Mouse (Mus musculus): ENCODE measurements around the gene Sh2b1. TPM values are rescaled to one million over a fixed set of nuclear protein-coding genes. Genes with fewer than 3 reads are reported as not detected.

Sh2b1 gene
- polyA plus RNA-seq, 1 experiment, result 54.4 TPM

DNA sequence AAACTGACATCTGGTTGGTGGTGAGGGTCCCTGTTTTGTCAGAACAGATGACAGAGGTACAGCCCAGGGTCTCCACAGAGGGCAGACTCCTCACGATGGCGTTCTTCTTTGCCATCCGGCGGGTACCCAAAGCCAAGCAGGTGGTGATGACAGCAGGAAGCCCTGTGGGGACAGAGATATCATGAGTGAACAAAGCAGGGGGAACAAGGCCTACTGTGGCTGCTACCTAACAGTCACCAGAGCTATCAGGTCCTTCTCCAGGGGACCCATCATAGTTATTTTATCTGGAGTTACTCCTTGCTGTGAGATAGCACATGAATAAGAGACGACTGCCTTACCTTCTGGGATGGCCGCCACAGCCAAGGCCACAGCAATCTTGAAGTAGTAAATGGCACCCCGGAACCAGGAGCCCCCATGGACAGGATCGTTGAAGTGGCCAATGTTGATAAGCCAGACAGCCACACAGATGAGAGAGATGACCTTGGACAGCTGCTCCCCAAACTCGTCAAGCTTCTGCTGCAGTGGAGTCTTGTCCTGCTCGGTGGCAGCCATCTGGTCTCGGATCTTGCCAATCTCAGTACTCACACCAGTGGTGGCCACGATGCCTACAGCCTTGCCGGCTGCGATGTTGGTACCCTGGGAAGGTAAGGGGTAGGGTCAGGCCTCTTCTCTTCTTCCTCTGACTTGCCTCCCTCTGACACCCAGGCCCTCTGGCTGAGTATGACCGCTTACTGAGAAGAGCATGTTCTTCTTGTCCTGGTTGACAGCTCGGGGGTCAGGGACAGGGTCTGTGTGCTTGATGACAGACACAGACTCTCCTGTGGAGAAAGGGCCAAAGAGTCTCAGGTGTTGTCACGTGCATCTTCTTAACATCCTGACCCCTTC, 18.6 kb downstream of the Sh2b1 start:
- WGBS, result 80% methylated on average over 17 of the region's 17 CpGs
- H3K27ac ChIP-seq (ENCODE audit: insufficient read depth, low read depth, low read length), result no peak overlapping the region

GRCm38 (mm10) chr7:126455242-126455641, 20.0 kb downstream of the Sh2b1 start:
- 62% methylated on average over 2 of the region's 2 CpGs for WGBS
- H3K36me3 ChIP-seq (ENCODE audit: control insufficient read depth, insufficient read depth, low read length), result no peaks in the 10 kb centered on the region
- TF ChIP-seq POLR2A (IDR thresholded peaks at IDR 0.05; ENCODE audit: low read depth, low read length) (no peak), CTCF (IDR thresholded peaks at IDR 0.05; ENCODE audit: extremely low read depth, insufficient read length, insufficient replicate concordance, low read depth, low read length) (no peak)
- no peak overlapping the region for H3K4me3 ChIP-seq (ENCODE audit: low read depth, low read length)
- H3K27me3 ChIP-seq (ENCODE audit: control insufficient read depth, insufficient read depth, low read length), result no peaks in the 10 kb centered on the region
- H3K4me1 ChIP-seq (ENCODE audit: control insufficient read depth, insufficient read depth, insufficient read length, low read length), result no peaks in the 10 kb centered on the region
- H3K27ac ChIP-seq (ENCODE audit: insufficient read depth, low read depth, low read length), result no peak overlapping the region

More for the DNA sequence above, 18.6 kb downstream of the Sh2b1 start:
- Histone ChIP-seq H3K4me1 (ENCODE audit: control insufficient read depth, insufficient read depth, insufficient read length, low read length) (no peaks in the 10 kb centered on the region), H3K27me3 (ENCODE audit: control insufficient read depth, insufficient read depth, low read length) (no peaks in the 10 kb centered on the region), H3K36me3 (ENCODE audit: control insufficient read depth, insufficient read depth, low read length) (no peaks in the 10 kb centered on the region), H3K4me3 (ENCODE audit: low read depth, low read length) (no peak overlapping the region)
- TF ChIP-seq POLR2A (IDR thresholded peaks at IDR 0.05; ENCODE audit: low read depth, low read length), result no peak
- TF ChIP-seq CTCF (IDR thresholded peaks at IDR 0.05; ENCODE audit: extremely low read depth, insufficient read length, insufficient replicate concordance, low read depth, low read length), result no peak

DNA sequence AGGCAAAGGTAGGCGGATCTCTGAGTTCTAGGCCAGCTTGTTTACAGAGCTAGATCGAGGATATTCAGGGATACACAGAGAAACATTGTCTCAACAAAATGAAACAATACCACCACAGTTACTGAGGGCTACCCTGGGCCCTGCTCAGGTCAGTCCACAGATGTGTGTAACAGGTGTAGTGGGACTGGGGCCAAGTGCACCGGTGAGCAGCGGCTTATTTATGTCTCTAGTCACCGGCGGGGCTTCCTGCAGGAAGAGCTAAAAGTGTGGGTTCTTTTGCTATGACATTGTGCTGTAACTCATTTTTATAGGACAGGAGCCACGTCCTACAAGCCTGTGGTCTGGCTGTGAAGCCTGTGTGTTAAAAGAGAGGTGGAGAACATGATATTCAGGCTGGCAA, 21.4 kb downstream of the Sh2b1 start:
- Histone ChIP-seq H3K36me3 (ENCODE audit: control insufficient read depth, insufficient read depth, low read length) (no peaks in the 10 kb centered on the region), H3K4me3 (ENCODE audit: low read depth, low read length) (no peak overlapping the region), H3K27me3 (ENCODE audit: control insufficient read depth, insufficient read depth, low read length) (no peaks in the 10 kb centered on the region), H3K27ac (ENCODE audit: insufficient read depth, low read depth, low read length) (no peak overlapping the region), H3K4me1 (ENCODE audit: control insufficient read depth, insufficient read depth, insufficient read length, low read length) (no peaks in the 10 kb centered on the region)
- WGBS, result 31% methylated on average over 7 of the region's 7 CpGs
- no peak for TF ChIP-seq CTCF (IDR thresholded peaks at IDR 0.05; ENCODE audit: extremely low read depth, insufficient read length, insufficient replicate concordance, low read depth, low read length)
- TF ChIP-seq POLR2A (IDR thresholded peaks at IDR 0.05; ENCODE audit: low read depth, low read length), result no peak

GRCm38 (mm10) chr7:126452244-126452643, 23.0 kb downstream of the Sh2b1 start:
- no peak overlapping the region for H3K4me3 ChIP-seq (ENCODE audit: low read depth, low read length)
- H3K27me3 ChIP-seq (ENCODE audit: control insufficient read depth, insufficient read depth, low read length), result no peaks in the 10 kb centered on the region
- WGBS, result 82% methylated on average over 3 of the region's 3 CpGs
- no peaks in the 10 kb centered on the region for H3K4me1 ChIP-seq (ENCODE audit: control insufficient read depth, insufficient read depth, insufficient read length, low read length)
- peaks cover 3% of the 10 kb centered on the region for H3K36me3 ChIP-seq (ENCODE audit: control insufficient read depth, insufficient read depth, low read length)
- TF ChIP-seq CTCF (IDR thresholded peaks at IDR 0.05; ENCODE audit: extremely low read depth, insufficient read length, insufficient replicate concordance, low read depth, low read length), result no peak
- TF ChIP-seq POLR2A (IDR thresholded peaks at IDR 0.05; ENCODE audit: low read depth, low read length), result no peak
- H3K27ac ChIP-seq (ENCODE audit: insufficient read depth, low read depth, low read length), result no peak overlapping the region

- no peak overlapping the region for H3K27ac ChIP-seq (ENCODE audit: insufficient read depth, low read depth, low read length)
- H3K36me3 ChIP-seq (ENCODE audit: control insufficient read depth, insufficient read depth, low read length), result peaks cover 14% of the 10 kb centered on the region
- no peak overlapping the region for H3K4me3 ChIP-seq (ENCODE audit: low read depth, low read length)
- TF ChIP-seq POLR2A (IDR thresholded peaks at IDR 0.05; ENCODE audit: low read depth, low read length) (no peak), CTCF (IDR thresholded peaks at IDR 0.05; ENCODE audit: extremely low read depth, insufficient read length, insufficient replicate concordance, low read depth, low read length) (no peak)
- no peaks in the 10 kb centered on the region for H3K4me1 ChIP-seq (ENCODE audit: control insufficient read depth, insufficient read depth, insufficient read length, low read length)
- WGBS, result 90% methylated on average over 6 of the region's 6 CpGs
- no peaks in the 10 kb centered on the region for H3K27me3 ChIP-seq (ENCODE audit: control insufficient read depth, insufficient read depth, low read length)
These were observed 24.6 kb downstream of the Sh2b1 start for GRCm38 (mm10) chr7:126450641-126451040.

GRCm38 (mm10) chr7:126449991-126450390, 25.2 kb downstream of the Sh2b1 start:
- Histone ChIP-seq H3K27me3 (ENCODE audit: control insufficient read depth, insufficient read depth, low read length) (no peaks in the 10 kb centered on the region), H3K27ac (ENCODE audit: insufficient read depth, low read depth, low read length) (no peak overlapping the region), H3K36me3 (ENCODE audit: control insufficient read depth, insufficient read depth, low read length) (peaks cover 20% of the 10 kb centered on the region), H3K4me3 (ENCODE audit: low read depth, low read length) (no peak overlapping the region), H3K4me1 (ENCODE audit: control insufficient read depth, insufficient read depth, insufficient read length, low read length) (no peaks in the 10 kb centered on the region)
- 90% methylated on average over 18 of the region's 18 CpGs for WGBS
- TF ChIP-seq POLR2A (IDR thresholded peaks at IDR 0.05; ENCODE audit: low read depth, low read length) (no peak), CTCF (IDR thresholded peaks at IDR 0.05; ENCODE audit: extremely low read depth, insufficient read length, insufficient replicate concordance, low read depth, low read length) (no peak)

DNA sequence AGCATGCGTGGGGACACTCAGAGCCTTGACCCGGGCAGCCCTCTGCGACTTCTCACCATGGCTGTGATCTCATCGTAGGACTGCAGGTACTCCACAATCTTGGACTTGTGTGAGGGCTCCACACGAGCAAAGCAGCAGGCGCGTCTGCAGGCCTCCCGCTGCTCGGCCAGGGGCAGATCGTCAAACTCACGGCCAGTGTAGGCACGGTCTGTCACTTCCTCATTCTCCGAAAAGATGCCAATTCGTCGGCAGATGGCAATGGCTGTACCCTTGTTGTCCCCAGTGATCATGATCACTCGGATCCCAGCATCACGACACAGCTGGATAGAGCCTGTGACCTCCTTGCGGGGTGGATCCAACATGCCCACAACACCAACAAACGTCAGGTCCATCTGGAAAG, 26.7 kb downstream of the Sh2b1 start:
- TF ChIP-seq CTCF (IDR thresholded peaks at IDR 0.05; ENCODE audit: extremely low read depth, insufficient read length, insufficient replicate concordance, low read depth, low read length), result no peak
- TF ChIP-seq POLR2A (IDR thresholded peaks at IDR 0.05; ENCODE audit: low read depth, low read length), result no peak
- H3K4me3 ChIP-seq (ENCODE audit: low read depth, low read length), result no peak overlapping the region

More for the DNA sequence above, 26.7 kb downstream of the Sh2b1 start:
- no peaks in the 10 kb centered on the region for H3K27me3 ChIP-seq (ENCODE audit: control insufficient read depth, insufficient read depth, low read length)
- H3K27ac ChIP-seq (ENCODE audit: insufficient read depth, low read depth, low read length), result no peak overlapping the region
- H3K4me1 ChIP-seq (ENCODE audit: control insufficient read depth, insufficient read depth, insufficient read length, low read length), result no peaks in the 10 kb centered on the region
- H3K36me3 ChIP-seq (ENCODE audit: control insufficient read depth, insufficient read depth, low read length), result peaks cover 27% of the 10 kb centered on the region
- 89% methylated on average over 19 of the region's 19 CpGs for WGBS
